Mouse (Mus musculus) limb, embryonic 13.5 days (tissue): Measurements from ENCODE around the gene Dnajc22. TPM values are rescaled to one million over a fixed set of nuclear protein-coding genes. Genes with fewer than 3 reads are reported as not detected.
A peak's percentile ranks its signal among the peaks of the same experiment; 100 is the strongest.
"Not testable (repeated sequence)": the region's sequence is repeated elsewhere in the genome, so short reads cannot be mapped to it uniquely, and the experiment has no call there.

ENCODE experiments used
- ATAC-seq: fragments of 200-750 bp; cut with Nextera tagmentation; 2 replicates; pipeline ENCODE4 v1.8.0; 2017; ENCODE audit warnings: low read depth, moderate number of reproducible peaks, moderate TSS enrichment; ENCODE audit not compliant: low FRiP score
- H3K27ac ChIP-seq: fragments of 300-500 bp; sonication (generic); 2 replicates; pipeline ENCODE4 v1.5.1; 2015; ENCODE audit warnings: inconsistent platforms, mild to moderate bottlenecking, moderate library complexity
- H3K27me3 ChIP-seq: fragments of 300-500 bp; sonication (generic); 2 replicates; pipeline ENCODE4 v1.6.1; 2015; ENCODE audit warnings: mild to moderate bottlenecking, inconsistent platforms
- H3K36me3 ChIP-seq: fragments of 300-500 bp; sonication (generic); 2 replicates; pipeline ENCODE4 v1.6.1; 2015; ENCODE audit warnings: inconsistent platforms, mild to moderate bottlenecking, moderate library complexity
- H3K4me1 ChIP-seq: fragments of 300-500 bp; sonication (generic); 2 replicates; pipeline ENCODE4 v1.6.1; 2015; ENCODE audit warnings: inconsistent platforms
- H3K4me2 ChIP-seq: fragments of 300-500 bp; sonication (generic); replicated peaks from 2 replicates; pipeline ENCODE4 v1.6.1; 2015; ENCODE audit warnings: inconsistent platforms, mild to moderate bottlenecking, moderate library complexity
- H3K4me3 ChIP-seq: fragments of 300-500 bp; sonication (generic); 2 replicates; pipeline ENCODE4 v1.5.1; 2015; ENCODE audit warnings: moderate library complexity, mild to moderate bottlenecking, inconsistent platforms
- H3K9ac ChIP-seq: fragments of 300-500 bp; sonication (generic); 2 replicates; pipeline ENCODE4 v1.6.1; 2015; ENCODE audit warnings: mild to moderate bottlenecking, inconsistent platforms
- H3K9me3 ChIP-seq: fragments of 300-500 bp; sonication (generic); 2 replicates; pipeline ENCODE4 v1.6.1; 2016; ENCODE audit warnings: inconsistent platforms
- WGBS: fragments of 180-500 bp; shearing (Covaris S2); methylation state at CpG from one replicate; pipeline ENCODE4 v1.1.7; 2015; 5-methylcytosine and 5-hydroxymethylcytosine counted together
- polyA plus RNA-seq: library from polyadenylated mRNA; unstranded; fragments of >200 nt; fragmentation: Nextera tagmentation; extraction: Ambion mirVana; gene quantifications from 2 replicates; pipeline ENCODE4 v1.2.1, GENCODE M21; 2015

Gene Dnajc22
- polyA plus RNA-seq, 1 experiment from 2014 or later = 0.83 TPM

DNA sequence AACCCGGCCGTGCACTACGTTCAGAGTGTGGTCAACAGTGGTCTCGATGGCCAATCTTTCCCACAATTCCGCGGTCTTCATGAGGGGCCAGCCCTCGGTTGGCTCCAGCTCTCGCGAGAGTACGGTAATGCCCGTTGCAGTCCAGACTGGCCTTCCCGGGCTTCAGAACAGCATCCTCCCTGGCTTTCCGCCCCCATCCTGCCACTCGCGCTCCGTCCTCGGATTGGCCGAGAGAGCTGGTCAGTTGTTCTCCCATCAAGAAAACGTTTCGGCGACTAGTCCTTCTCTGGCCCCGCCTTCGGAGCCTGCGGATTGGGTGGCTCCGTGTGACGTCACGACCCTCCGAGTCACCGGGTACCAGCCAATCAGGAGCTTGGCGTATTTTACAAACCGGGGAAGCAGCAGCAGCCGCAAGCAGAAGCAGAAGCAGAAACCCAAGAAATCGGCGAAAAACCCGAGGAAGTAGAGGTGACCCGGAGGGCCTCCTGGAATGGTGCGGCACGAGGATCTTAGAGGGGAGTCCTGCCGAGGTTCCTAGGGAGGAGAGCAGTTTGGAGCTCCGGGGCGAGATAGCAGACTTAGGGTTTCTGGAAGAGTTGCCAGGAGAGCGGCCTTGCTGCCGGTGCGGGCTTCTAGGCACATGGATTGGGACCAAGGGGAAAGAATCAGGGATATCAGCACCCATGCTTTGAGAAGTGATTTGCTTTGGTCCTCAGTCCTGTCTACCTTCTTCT lies 18.2 kb upstream of the Dnajc22 start:
- H3K36me3 ChIP-seq = peaks cover 24% of the 10 kb centered on the region
- no peaks in the 10 kb centered on the region; the same call in 1 of the 2 replicates for H3K27me3 ChIP-seq
- peak overlapping the region; percentile 93 for H3K27ac ChIP-seq
- H3K4me1 ChIP-seq = peaks cover 19% of the 10 kb centered on the region
- H3K4me2 ChIP-seq = peak overlapping the region; percentile 77
- H3K9ac ChIP-seq = peak overlapping the region; percentile 76
- no peaks in the 10 kb centered on the region for H3K9me3 ChIP-seq
- peak overlapping the region; percentile 69 for H3K4me3 ChIP-seq
- peak; percentile 98 for ATAC-seq
- WGBS = under 1% methylated on average over 44 of the region's 44 CpGs

- peak overlapping the region; percentile 76; the same call in 1 of the 2 replicates for H3K9ac ChIP-seq
- not testable (repeated sequence) for H3K27ac ChIP-seq, ATAC-seq, H3K27me3 ChIP-seq, H3K9me3 ChIP-seq
- H3K4me2 ChIP-seq = peak overlapping the region; percentile 77
- 97% methylated on average over 3 of the region's 3 CpGs for WGBS
- peaks cover 19% of the 10 kb centered on the region for H3K4me1 ChIP-seq
- peaks cover 36% of the 10 kb centered on the region for H3K36me3 ChIP-seq
- H3K4me3 ChIP-seq = peak overlapping the region; percentile 69
Measured at GRCm38 (mm10) chr15:99076011-99076410, 17.0 kb upstream of the Dnajc22 start.

DNA sequence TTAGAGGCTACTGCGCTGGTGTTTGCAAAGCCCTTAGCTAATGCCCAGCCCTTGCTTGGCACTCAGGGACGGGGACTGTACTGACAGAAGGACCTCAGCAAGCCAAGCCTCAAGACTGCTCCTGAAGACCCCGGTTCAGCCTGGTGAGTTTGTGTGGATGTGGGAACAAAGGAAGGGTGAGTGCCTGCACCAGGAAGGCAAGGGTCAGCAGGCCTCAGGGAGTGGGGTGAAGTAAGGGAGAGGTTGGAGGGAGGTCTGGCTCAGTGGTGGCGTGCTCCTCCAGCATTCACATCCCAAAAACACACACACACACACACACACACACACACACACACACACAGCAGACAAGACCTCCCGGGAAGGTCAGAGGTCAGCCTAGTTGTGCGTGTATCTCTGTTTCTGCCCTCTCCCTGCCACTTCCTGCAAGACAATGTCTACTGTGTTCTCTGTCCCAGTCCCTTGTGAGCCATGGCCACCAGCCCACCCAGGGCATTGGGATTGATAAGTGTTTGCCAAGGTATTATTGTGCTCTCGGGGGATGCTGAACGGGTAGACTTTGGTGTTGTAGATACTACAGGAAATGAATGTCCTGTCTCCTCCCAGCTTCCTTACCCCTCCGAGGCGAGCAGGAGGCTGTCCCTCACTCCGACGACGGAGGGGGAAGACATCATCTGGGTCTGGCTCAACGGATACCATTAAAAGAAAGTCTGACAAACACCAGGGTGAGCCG lies 14.6 kb upstream of the Dnajc22 start:
- 82% methylated on average over 15 of the region's 15 CpGs for WGBS
- no peak for ATAC-seq
- H3K4me1 ChIP-seq = peaks cover 19% of the 10 kb centered on the region
- peaks cover 12% of the 10 kb centered on the region for H3K27me3 ChIP-seq
- no peak overlapping the region for H3K27ac ChIP-seq
- H3K9ac ChIP-seq = 0 out of 2 replicates have a peak overlapping the region, but pooled peaks have one; percentile 0
- H3K4me2 ChIP-seq = no peak overlapping the region
- no peak overlapping the region for H3K4me3 ChIP-seq
- no peaks in the 10 kb centered on the region for H3K9me3 ChIP-seq
- peaks cover 59% of the 10 kb centered on the region for H3K36me3 ChIP-seq

- H3K4me2 ChIP-seq = no peak overlapping the region
- peaks cover 26% of the 10 kb centered on the region for H3K27me3 ChIP-seq
- peaks cover 20% of the 10 kb centered on the region for H3K4me1 ChIP-seq
- H3K36me3 ChIP-seq = peaks cover 63% of the 10 kb centered on the region
- no peak overlapping the region for H3K9ac ChIP-seq
- H3K27ac ChIP-seq = no peak overlapping the region
- no peak overlapping the region for H3K4me3 ChIP-seq
- 89% methylated on average over 3 of the region's 3 CpGs for WGBS
- H3K9me3 ChIP-seq = no peaks in the 10 kb centered on the region
- no peak for ATAC-seq
Measured at GRCm38 (mm10) chr15:99079804-99080203, 13.2 kb upstream of the Dnajc22 start.

DNA sequence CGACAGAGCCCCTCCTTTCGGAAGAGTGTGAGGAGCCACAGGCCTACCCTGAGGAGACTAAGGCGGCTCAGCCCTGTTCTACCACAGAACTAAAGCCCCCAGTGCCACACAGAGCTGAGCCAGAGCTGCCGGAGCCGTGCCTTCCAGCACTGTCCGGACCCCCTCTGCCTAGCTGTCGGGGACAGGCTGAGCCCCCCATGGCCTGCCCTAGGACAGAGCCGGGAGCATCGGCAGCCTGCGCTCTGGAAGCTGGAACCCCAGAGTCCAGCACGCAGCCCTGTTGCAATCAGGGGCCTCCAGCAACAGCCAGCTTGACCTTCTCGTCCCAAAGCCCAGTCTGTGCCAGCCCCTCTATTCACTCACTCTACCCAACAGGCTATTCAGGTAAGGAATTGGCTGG lies 10.6 kb upstream of the Dnajc22 start:
- whole genome bisulfite sequencing = 94% methylated on average over 12 of the region's 12 CpGs
- H3K27me3 ChIP-seq = peaks cover 51% of the 10 kb centered on the region
- no peak overlapping the region for H3K4me2 ChIP-seq
- H3K9me3 ChIP-seq = no peaks in the 10 kb centered on the region
- peaks cover 6% of the 10 kb centered on the region; the same call in 1 of the 2 replicates for H3K4me1 ChIP-seq
- H3K36me3 ChIP-seq = peaks cover 54% of the 10 kb centered on the region
- H3K9ac ChIP-seq = no peak overlapping the region
- H3K27ac ChIP-seq = no peak overlapping the region
- no peak overlapping the region for H3K4me3 ChIP-seq
- no peak for ATAC-seq

- no peak for ATAC-seq
- Histone ChIP-seq H3K27me3 (peaks cover 56% of the 10 kb centered on the region), H3K4me1 (peaks cover 8% of the 10 kb centered on the region; the same call in 1 of the 2 replicates), H3K36me3 (peaks cover 51% of the 10 kb centered on the region), H3K9me3 (no peaks in the 10 kb centered on the region; the same call in 1 of the 2 replicates), H3K4me2 (no peak overlapping the region), H3K27ac (no peak overlapping the region), H3K4me3 (no peak overlapping the region), H3K9ac (no peak overlapping the region)
- 86% methylated on average over 16 of the region's 16 CpGs for WGBS
Measured at GRCm38 (mm10) chr15:99082840-99083239, 10.1 kb upstream of the Dnajc22 start.

GRCm38 (mm10) chr15:99083258-99083657 lies 9.7 kb upstream of the Dnajc22 start:
- H3K9ac ChIP-seq = no peak overlapping the region
- no peak overlapping the region for H3K4me2 ChIP-seq
- no peak overlapping the region for H3K4me3 ChIP-seq
- peaks cover 13% of the 10 kb centered on the region; the same call in 1 of the 2 replicates for H3K4me1 ChIP-seq
- peaks cover 47% of the 10 kb centered on the region for H3K36me3 ChIP-seq
- H3K27me3 ChIP-seq = peaks cover 61% of the 10 kb centered on the region
- H3K27ac ChIP-seq = no peak overlapping the region
- no peak for ATAC-seq
- no peaks in the 10 kb centered on the region; the same call in 1 of the 2 replicates for H3K9me3 ChIP-seq
- 67% methylated on average over 9 of the region's 9 CpGs for WGBS

DNA sequence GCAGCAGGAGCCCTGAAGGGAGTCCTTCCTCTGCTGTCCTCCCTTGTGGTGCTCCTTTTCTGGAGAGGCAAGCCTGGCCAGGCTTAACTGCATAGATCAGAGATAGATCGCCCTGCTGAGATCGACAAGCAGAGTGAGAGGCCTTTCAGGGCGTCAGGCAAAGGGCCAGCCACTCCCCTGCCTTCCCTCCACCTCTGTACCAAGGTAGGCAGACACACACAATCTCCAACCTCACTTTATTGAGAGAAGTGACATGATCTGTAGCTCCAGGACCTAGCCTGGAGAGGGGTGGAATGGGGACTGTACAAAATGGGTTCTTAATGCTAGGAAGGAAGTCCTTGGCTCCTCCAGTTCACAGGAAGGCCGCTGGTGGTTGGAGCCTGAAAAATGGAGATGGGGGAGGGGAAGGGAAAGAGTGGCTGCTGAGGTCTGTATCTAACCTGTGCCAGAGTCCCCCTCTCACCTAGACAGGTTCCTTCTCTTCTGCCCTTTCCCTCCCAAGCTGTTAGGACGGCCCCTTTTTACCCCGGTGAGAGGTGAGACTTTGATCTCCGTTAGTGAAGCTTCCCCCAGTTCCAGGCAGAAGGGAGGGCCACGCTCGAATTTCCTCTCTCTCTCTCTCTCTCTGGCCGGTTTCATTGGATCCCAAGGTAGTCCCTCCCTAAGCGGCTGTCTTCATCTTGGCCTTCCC lies 9.0 kb upstream of the Dnajc22 start:
- peaks cover 68% of the 10 kb centered on the region for H3K27me3 ChIP-seq

GRCm38 (mm10) chr15:99084618-99085017 lies 8.4 kb upstream of the Dnajc22 start:
- Histone ChIP-seq H3K4me2 (peak overlapping the region; percentile 9; the same call in 1 of the 2 replicates), H3K36me3 (peaks cover 39% of the 10 kb centered on the region), H3K27ac (no peak overlapping the region), H3K27me3 (peaks cover 74% of the 10 kb centered on the region), H3K9me3 (no peaks in the 10 kb centered on the region; the same call in 1 of the 2 replicates), H3K4me3 (no peak overlapping the region), H3K9ac (no peak overlapping the region), H3K4me1 (peaks cover 22% of the 10 kb centered on the region; the same call in 1 of the 2 replicates)
- whole genome bisulfite sequencing = 9% methylated on average over 19 of the region's 19 CpGs
- ATAC-seq = no peak

More for the DNA sequence above, 9.0 kb upstream of the Dnajc22 start:
- peaks cover 20% of the 10 kb centered on the region; the same call in 1 of the 2 replicates for H3K4me1 ChIP-seq
- 8% methylated on average over 11 of the region's 11 CpGs for WGBS
- H3K4me2 ChIP-seq = peak overlapping the region; percentile 9; the same call in 1 of the 2 replicates
- no peak for ATAC-seq
- 0 out of 2 replicates have a peak overlapping the region, but pooled peaks have one; percentile 4 for H3K9ac ChIP-seq
- no peak overlapping the region for H3K4me3 ChIP-seq
- H3K36me3 ChIP-seq = peaks cover 39% of the 10 kb centered on the region
- no peak overlapping the region for H3K27ac ChIP-seq
- H3K9me3 ChIP-seq = no peaks in the 10 kb centered on the region; the same call in 1 of the 2 replicates

DNA sequence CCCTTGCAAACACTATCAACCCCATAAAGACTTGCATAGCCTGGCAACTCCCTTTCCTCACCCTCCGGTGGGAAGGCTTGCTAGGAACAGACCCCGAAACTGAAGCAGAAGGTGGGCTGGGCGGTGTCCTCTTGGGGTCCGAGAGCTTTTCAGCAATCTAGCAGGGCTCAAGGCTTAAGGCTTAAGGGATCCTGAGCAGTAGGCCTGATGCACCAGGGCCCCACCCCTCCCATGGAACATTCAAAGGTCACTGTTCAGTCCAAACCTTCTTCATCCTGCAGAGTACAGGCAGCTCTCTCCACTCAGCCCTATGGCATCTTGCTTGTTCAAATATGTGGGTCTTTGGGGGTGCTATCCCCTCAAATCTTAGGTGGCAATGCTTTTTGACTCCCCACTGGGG lies 7.0 kb upstream of the Dnajc22 start:
- no peaks in the 10 kb centered on the region; the same call in 1 of the 2 replicates for H3K9me3 ChIP-seq
- no peak overlapping the region for H3K9ac ChIP-seq
- peaks cover 88% of the 10 kb centered on the region for H3K27me3 ChIP-seq
- WGBS = 64% methylated on average over 4 of the region's 4 CpGs
- H3K27ac ChIP-seq = no peak overlapping the region
- no peak overlapping the region for H3K4me2 ChIP-seq
- peaks cover 22% of the 10 kb centered on the region; the same call in 1 of the 2 replicates for H3K4me1 ChIP-seq
- H3K4me3 ChIP-seq = no peak overlapping the region
- no peak for ATAC-seq
- peaks cover 28% of the 10 kb centered on the region for H3K36me3 ChIP-seq

DNA sequence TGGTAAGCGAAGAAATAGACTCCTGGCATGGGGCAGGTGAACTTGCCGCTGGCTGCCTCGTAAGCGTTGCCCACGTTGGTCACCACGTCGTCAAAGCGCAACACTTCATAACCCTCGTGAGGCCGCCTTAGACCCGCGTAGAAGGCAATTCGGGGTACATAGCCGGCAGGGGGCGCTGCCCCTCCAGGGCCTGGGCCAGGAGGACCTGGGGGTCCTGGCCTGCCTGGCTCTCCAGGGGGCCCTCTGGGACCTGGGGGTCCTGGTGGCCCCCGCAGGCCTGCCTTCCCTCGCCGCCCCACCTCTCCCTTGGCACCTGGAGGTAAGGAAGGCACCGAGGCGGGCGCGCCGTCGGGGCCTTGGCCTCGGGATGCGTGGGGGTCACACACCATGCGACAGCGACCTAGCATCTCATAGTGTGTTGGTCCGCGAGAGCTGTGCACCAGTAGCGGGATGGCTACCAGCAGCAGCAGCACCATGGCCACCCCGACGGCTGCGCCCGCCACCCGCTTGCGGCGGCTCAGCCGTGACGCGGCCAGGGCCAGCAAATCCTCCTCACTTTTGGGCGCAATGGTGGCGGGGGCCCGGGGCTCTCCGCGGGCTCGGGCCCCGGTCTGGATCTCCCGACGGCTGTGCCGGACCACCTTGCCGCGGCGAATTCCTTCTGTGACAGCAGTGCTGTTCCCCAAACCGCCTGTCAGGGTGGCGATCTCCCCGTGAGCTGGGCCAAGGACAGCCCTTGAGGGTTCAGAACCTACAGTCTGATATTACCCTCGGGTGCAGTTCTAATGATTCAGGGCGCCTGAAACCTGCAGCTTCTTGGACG lies 5.5 kb upstream of the Dnajc22 start, which contains the start of gene C1ql4:
Gene C1ql4, minus strand, starts transcription at position 565 of the 823 bp plus-strand sequence.
- Histone ChIP-seq H3K36me3 (peaks cover 13% of the 10 kb centered on the region), H3K9ac (peak within 1 kb of the TSS; percentile 39), H3K4me2 (peak within 1 kb of the TSS; percentile 58), H3K4me1 (peaks cover 22% of the 10 kb centered on the region; the same call in 1 of the 2 replicates), H3K4me3 (peak within 1 kb of the TSS; percentile 34), H3K9me3 (no peaks in the 10 kb centered on the region; the same call in 1 of the 2 replicates), H3K27me3 (peaks cover 100% of the 10 kb centered on the region), H3K27ac (no peak within 1 kb of the TSS)
- no peak for ATAC-seq
- 9% methylated on average over 60 of the region's 60 CpGs for WGBS
